Mouse (Mus musculus): ENCODE data around the gene Arrb2. TPM values are rescaled to one million over a fixed set of nuclear protein-coding genes. Genes with fewer than 3 reads are reported as not detected.
"Not testable (repeated sequence)": the region's sequence is repeated elsewhere in the genome, so short reads cannot be mapped to it uniquely, and the experiment has no call there.

The Arrb2 gene
- 43.8 and 46.6 TPM in 2 replicates for polyA plus RNA-seq (2015; fragmentation: Nextera tagmentation; extraction: Ambion mirVana)

- peaks cover 17% of the 10 kb centered on the region for H3K36me3 ChIP-seq
- peaks cover 36% of the 10 kb centered on the region for H3K4me1 ChIP-seq (replicated peaks)
- peak; percentile 96 for ATAC-seq (ENCODE audit: low read depth)
- H3K27me3 ChIP-seq: no peaks in the 10 kb centered on the region
- peak within 1 kb of the TSS; percentile 76 for H3K4me3 ChIP-seq
- WGBS: under 1% methylated on average over 75 of the region's 75 CpGs
- no peaks in the 10 kb centered on the region for H3K9me3 ChIP-seq
- H3K4me2 ChIP-seq: peak within 1 kb of the TSS; percentile 69
- H3K27ac ChIP-seq (replicated peaks): peak within 1 kb of the TSS; percentile 95
- peak within 1 kb of the TSS; percentile 88 for H3K9ac ChIP-seq
Observed at GRCm38 (mm10) chr11:70432048-70432894, at the start of gene Arrb2. Gene Arrb2, plus strand, starts transcription at chr11:70432635.

- H3K36me3 ChIP-seq: peaks cover 5% of the 10 kb centered on the region; the same call in 1 of the 2 replicates
- no peak overlapping the region for H3K9ac ChIP-seq
- no peak overlapping the region for H3K4me3 ChIP-seq
- H3K27me3 ChIP-seq: no peaks in the 10 kb centered on the region
- WGBS: 30% methylated on average over 3 of the region's 3 CpGs
- H3K4me2 ChIP-seq: no peak overlapping the region
- H3K4me1 ChIP-seq (replicated peaks): no peaks in the 10 kb centered on the region
- no peak for ATAC-seq (ENCODE audit: low read depth)
- no peak overlapping the region for H3K27ac ChIP-seq (replicated peaks)
- H3K9me3 ChIP-seq: no peaks in the 10 kb centered on the region
Observed at GRCm38 (mm10) chr11:70384136-70384535, 48.3 kb upstream of the Arrb2 start.

- 87% methylated on average over 5 of the region's 5 CpGs for WGBS
- no peak overlapping the region for H3K27ac ChIP-seq (replicated peaks)
Observed at GRCm38 (mm10) chr11:70387436-70387835, 45.0 kb upstream of the Arrb2 start.

GRCm38 (mm10) chr11:70389421-70389820, 43.0 kb upstream of the Arrb2 start:
- H3K36me3 ChIP-seq: peaks cover 38% of the 10 kb centered on the region
- no peak overlapping the region for H3K27ac ChIP-seq (replicated peaks)
- H3K27me3 ChIP-seq: no peaks in the 10 kb centered on the region
- no peak overlapping the region for H3K4me2 ChIP-seq
- no peaks in the 10 kb centered on the region for H3K4me1 ChIP-seq (replicated peaks)
- H3K9me3 ChIP-seq: no peaks in the 10 kb centered on the region
- H3K9ac ChIP-seq: no peak overlapping the region
- ATAC-seq (ENCODE audit: low read depth): no peak
- WGBS: 93% methylated on average over 5 of the region's 5 CpGs
- H3K4me3 ChIP-seq: no peak overlapping the region

More at GRCm38 (mm10) chr11:70387436-70387835, 45.0 kb upstream of the Arrb2 start:
- H3K4me2 ChIP-seq: no peak overlapping the region
- H3K4me1 ChIP-seq (replicated peaks): no peaks in the 10 kb centered on the region
- no peak overlapping the region for H3K9ac ChIP-seq
- H3K4me3 ChIP-seq: no peak overlapping the region
- no peaks in the 10 kb centered on the region for H3K9me3 ChIP-seq
- peaks cover 19% of the 10 kb centered on the region for H3K36me3 ChIP-seq
- ATAC-seq (ENCODE audit: low read depth): no peak
- H3K27me3 ChIP-seq: no peaks in the 10 kb centered on the region

GRCm38 (mm10) chr11:70403598-70403997, 28.8 kb upstream of the Arrb2 start:
- Histone ChIP-seq H3K27ac (replicated peaks) (no peak overlapping the region), H3K27me3 (no peaks in the 10 kb centered on the region), H3K9me3 (no peaks in the 10 kb centered on the region), H3K36me3 (peaks cover 69% of the 10 kb centered on the region), H3K4me1 (replicated peaks) (peaks cover 17% of the 10 kb centered on the region), H3K9ac (no peak overlapping the region), H3K4me3 (no peak overlapping the region), H3K4me2 (no peak overlapping the region)
- 89% methylated on average over 2 of the region's 2 CpGs for WGBS
- ATAC-seq (ENCODE audit: low read depth): no peak

- H3K9ac ChIP-seq: peak within 1 kb of the TSS; percentile 98
- H3K36me3 ChIP-seq: peaks cover 10% of the 10 kb centered on the region
- peak within 1 kb of the TSS; percentile 99 for H3K4me3 ChIP-seq
- peak within 1 kb of the TSS; percentile 68 for H3K27ac ChIP-seq (replicated peaks)
- no peaks in the 10 kb centered on the region for H3K9me3 ChIP-seq
- H3K27me3 ChIP-seq: no peaks in the 10 kb centered on the region
- under 1% methylated on average over 59 of the region's 59 CpGs for WGBS
- peaks cover 30% of the 10 kb centered on the region for H3K4me1 ChIP-seq (replicated peaks)
- H3K4me2 ChIP-seq: peak within 1 kb of the TSS; percentile 97
- ATAC-seq (ENCODE audit: low read depth): peak; percentile 97
Observed at GRCm38 (mm10) chr11:70409594-70410296, 22.7 kb upstream of the Arrb2 start, which contains the start of gene Pelp1. Gene Pelp1, minus strand, starts transcription at chr11:70410031.

GRCm38 (mm10) chr11:70410297-70410643, 22.2 kb upstream of the Arrb2 start:
- H3K9ac ChIP-seq: peak overlapping the region; percentile 98
- 62% methylated on average over 6 of the region's 6 CpGs for WGBS
- peak overlapping the region; percentile 99 for H3K4me3 ChIP-seq
- no peaks in the 10 kb centered on the region for H3K9me3 ChIP-seq
- no peak for ATAC-seq (ENCODE audit: low read depth)
- H3K4me2 ChIP-seq: peak overlapping the region; percentile 97
- peak overlapping the region; percentile 68; the same call in 1 of the 2 replicates for H3K27ac ChIP-seq (replicated peaks)
- H3K4me1 ChIP-seq (replicated peaks): peaks cover 30% of the 10 kb centered on the region
- peaks cover 6% of the 10 kb centered on the region; the same call in 1 of the 2 replicates for H3K36me3 ChIP-seq
- H3K27me3 ChIP-seq: no peaks in the 10 kb centered on the region

- Histone ChIP-seq H3K4me2 (no peak overlapping the region), H3K4me1 (replicated peaks) (peaks cover 23% of the 10 kb centered on the region), H3K9me3 (no peaks in the 10 kb centered on the region), H3K27me3 (peaks cover 4% of the 10 kb centered on the region; the same call in 1 of the 2 replicates), H3K4me3 (no peak overlapping the region), H3K9ac (no peak overlapping the region), H3K27ac (replicated peaks) (no peak overlapping the region), H3K36me3 (no peaks in the 10 kb centered on the region)
- WGBS: 80% methylated on average over 5 of the region's 5 CpGs
- ATAC-seq (ENCODE audit: low read depth): no peak
Observed at GRCm38 (mm10) chr11:70412591-70412990, 19.8 kb upstream of the Arrb2 start.

- no peak overlapping the region for H3K4me2 ChIP-seq
- no peaks in the 10 kb centered on the region for H3K9me3 ChIP-seq
- 15% methylated on average over 3 of the region's 3 CpGs for WGBS
- ATAC-seq (ENCODE audit: low read depth): no peak
- H3K9ac ChIP-seq: no peak overlapping the region
- no peak overlapping the region for H3K27ac ChIP-seq (replicated peaks)
- no peaks in the 10 kb centered on the region for H3K36me3 ChIP-seq
- H3K4me1 ChIP-seq (replicated peaks): peaks cover 9% of the 10 kb centered on the region
- H3K4me3 ChIP-seq: no peak overlapping the region
- H3K27me3 ChIP-seq: peaks cover 4% of the 10 kb centered on the region; the same call in 1 of the 2 replicates
Observed at GRCm38 (mm10) chr11:70413961-70414360, 18.5 kb upstream of the Arrb2 start.

GRCm38 (mm10) chr11:70418199-70418598, 14.2 kb upstream of the Arrb2 start:
- 66% methylated on average over 4 of the region's 4 CpGs for WGBS
- H3K4me1 ChIP-seq (replicated peaks): no peaks in the 10 kb centered on the region
- ATAC-seq (ENCODE audit: low read depth): no peak
- H3K27me3 ChIP-seq: peaks cover 4% of the 10 kb centered on the region; the same call in 1 of the 2 replicates
- no peak overlapping the region for H3K9ac ChIP-seq
- no peaks in the 10 kb centered on the region for H3K9me3 ChIP-seq
- H3K4me3 ChIP-seq: no peak overlapping the region
- H3K36me3 ChIP-seq: no peaks in the 10 kb centered on the region
- H3K4me2 ChIP-seq: no peak overlapping the region
- H3K27ac ChIP-seq (replicated peaks): no peak overlapping the region

GRCm38 (mm10) chr11:70419486-70419885, 12.9 kb upstream of the Arrb2 start:
- WGBS: 76% methylated on average over 5 of the region's 5 CpGs
- Histone ChIP-seq H3K27me3 (peaks cover 4% of the 10 kb centered on the region; the same call in 1 of the 2 replicates), H3K9me3 (no peaks in the 10 kb centered on the region), H3K4me2 (no peak overlapping the region), H3K36me3 (no peaks in the 10 kb centered on the region), H3K4me1 (replicated peaks) (no peaks in the 10 kb centered on the region), H3K4me3 (no peak overlapping the region), H3K27ac (replicated peaks) (no peak overlapping the region), H3K9ac (no peak overlapping the region)
- no peak for ATAC-seq (ENCODE audit: low read depth)

GRCm38 (mm10) chr11:70426598-70426997, 5.8 kb upstream of the Arrb2 start:
- not testable (repeated sequence) for H3K36me3 ChIP-seq; H3K27me3 ChIP-seq; H3K9ac ChIP-seq; ATAC-seq (ENCODE audit: low read depth); H3K4me3 ChIP-seq; H3K27ac ChIP-seq (replicated peaks); H3K9me3 ChIP-seq; H3K4me2 ChIP-seq
- 76% methylated on average over 6 of the region's 6 CpGs for WGBS
- H3K4me1 ChIP-seq (replicated peaks): peaks cover 11% of the 10 kb centered on the region
